Mouse (Mus musculus) spleen, postnatal 14 days (tissue): Measurements from ENCODE around the gene Olfr1434.
"Not testable (repeated sequence)": the region's sequence is repeated elsewhere in the genome, so short reads cannot be mapped to it uniquely, and the experiment has no call there.

Experiments
- DNase-seq, 2 experiments: peaks; one replicate each; pipeline ENCODE4 v3.0.0; 2021 to 2022; ENCODE audit warnings: low spot score in 2 of 2

Gene Olfr1434

DNA sequence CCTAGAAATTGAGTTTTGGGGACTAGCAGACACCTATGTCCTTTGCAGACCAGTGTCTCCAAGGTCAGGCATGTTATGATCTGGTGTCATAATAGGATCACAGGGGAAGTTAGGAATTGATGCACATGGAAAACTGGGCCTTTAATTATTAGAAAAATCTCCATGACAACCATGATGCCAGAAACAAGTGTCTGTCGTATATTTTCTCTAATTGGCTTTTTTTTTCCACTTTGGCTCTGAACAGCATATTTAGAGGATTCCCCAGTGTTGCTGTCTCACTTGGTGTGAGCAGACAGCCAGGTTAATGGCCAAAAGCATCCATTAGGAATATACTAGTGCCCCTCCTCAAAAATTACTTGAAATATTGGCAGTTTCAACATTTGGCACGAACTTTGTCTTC, at the start of gene Olfr1434:
Olfr1434 (plus strand) TSS at position 301 of the 400 bp plus-strand sequence.
- no peak for DNase-seq

DNA sequence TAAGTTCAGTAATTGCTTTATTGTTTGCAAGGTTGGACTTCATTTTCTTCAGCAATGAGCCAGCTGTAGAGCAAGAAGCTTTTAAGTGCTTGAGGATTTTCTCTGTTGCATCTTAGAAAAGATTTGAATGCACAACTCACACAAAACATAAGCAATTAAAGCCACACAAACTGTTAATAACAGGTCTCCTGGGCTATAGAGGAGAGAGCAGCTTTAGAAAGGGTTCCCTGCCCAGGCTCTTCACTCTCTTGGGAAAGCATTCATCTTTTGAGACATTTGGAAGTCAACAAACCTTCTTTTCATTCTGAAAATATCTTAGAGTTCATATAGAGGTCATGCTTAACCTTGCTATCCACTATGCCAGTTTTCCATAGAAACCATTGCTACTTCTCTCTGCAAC, 47.2 kb upstream of the Olfr1434 start, which contains the start of gene Olfr1432:
Olfr1432 (minus strand) TSS at position 101 of the 400 bp plus-strand sequence.
- not testable (repeated sequence) for DNase-seq

DNA sequence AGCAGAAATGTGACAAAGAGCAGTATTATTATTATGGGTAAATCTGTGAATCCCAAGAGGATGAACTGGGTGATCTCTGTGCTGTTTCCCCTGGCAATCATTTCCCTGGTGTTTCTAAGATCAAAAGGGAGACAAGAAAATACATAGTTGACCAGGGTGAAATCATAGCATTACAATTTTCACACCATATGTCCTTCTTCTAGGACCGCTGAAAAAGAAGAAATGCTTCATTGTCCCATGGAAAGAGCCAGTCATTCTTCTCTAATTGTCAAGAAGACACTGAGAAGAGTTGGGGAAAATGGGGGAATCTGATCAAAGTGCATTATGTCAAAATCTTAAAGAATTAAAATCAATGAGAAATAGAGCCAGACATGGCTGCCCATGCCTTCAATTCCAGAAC, 38.1 kb upstream of the Olfr1434 start, which contains the start of gene Olfr262:
Olfr262 (minus strand) TSS at position 101 of the 400 bp plus-strand sequence.
- no peak for DNase-seq

DNA sequence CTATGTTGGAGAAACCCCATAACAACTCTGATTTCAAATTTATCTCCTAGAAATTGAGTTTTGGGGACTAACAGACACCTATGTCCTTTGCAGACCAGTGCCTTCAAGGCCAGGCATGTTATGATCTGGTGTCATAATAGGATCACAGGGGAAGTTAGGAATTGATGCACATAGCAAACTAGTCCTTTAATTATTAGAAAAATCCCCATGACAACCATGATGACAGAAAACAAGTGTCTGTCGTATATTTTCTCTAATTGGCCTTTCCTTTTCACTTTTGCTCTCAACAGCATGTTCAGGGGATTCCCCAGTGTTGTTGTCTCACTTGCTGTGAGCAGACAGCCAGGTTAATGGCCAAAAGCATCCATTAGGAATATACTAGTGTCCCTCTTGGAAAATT, 18.9 kb upstream of the Olfr1434 start, which contains the start of gene Olfr235:
Olfr235 (plus strand) TSS at position 301 of the 400 bp plus-strand sequence.
- no peak for DNase-seq

DNA sequence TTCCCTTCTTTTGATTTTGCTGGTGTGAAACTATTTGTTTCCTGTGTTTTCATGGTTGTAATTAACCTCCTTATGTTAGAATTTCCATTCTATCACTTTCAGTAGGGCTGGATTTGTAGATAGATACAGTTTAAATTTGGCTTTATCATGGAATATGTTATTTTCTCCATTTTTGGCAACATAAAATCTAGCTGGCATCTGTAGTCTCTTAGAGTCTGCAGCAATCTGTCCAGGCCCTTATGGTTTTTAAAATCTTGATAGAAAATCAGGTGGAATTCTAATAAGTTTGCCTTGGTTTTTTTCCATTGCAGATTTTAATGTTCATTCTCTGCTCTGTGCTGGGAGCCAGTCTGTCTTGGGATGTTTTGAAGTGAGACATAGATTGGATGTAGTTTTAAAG, 13.3 kb downstream of the Olfr1434 start:
- DNase-seq, result no peak

DNA sequence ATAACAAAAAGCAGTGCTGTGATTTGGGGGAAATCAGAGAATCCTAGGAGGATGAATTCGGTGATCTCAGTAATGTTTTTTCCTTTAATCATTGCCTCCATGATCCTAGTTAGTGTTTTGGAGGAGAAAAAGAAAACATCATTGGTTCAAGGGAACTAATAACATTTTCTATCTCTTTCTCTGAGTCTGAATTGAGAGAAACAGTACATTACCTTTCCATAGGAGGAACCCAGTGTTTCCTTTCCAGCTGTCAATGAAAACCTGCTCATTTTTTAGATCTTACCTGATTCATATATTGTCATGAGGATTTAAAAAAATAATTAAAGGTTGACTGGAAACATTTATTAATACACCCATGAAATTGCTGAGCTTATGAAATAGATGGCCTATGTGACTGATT, 19.4 kb downstream of the Olfr1434 start, which contains the start of gene Olfr1436:
Olfr1436 (minus strand) TSS at position 101 of the 400 bp plus-strand sequence.
- DNase-seq, result not testable (repeated sequence)

DNA sequence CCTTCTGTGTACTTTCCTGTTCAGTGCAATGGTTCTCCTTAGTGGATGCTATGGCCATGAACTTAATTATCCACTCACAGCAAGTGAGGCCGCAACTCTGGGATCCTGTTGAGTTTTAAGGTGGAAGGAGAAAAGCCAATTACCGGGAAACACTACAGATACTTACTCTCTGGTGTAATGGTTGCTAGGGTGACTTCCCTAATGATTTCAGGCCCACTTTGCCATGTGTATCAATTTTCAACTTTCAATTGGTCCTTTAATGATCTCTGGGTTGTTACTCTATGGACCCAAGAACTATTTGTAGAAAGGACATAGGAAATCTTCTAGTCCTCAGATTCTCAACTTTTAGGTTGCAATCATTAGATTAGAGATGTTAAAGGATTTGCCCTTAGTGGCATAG, 45.3 kb downstream of the Olfr1434 start, which contains the start of gene Olfr1437:
Olfr1437 (minus strand) TSS at position 101 of the 400 bp plus-strand sequence.
- DNase-seq, result no peak
